Mouse (Mus musculus) heart, adult 2 months (tissue): Measurements from ENCODE around the gene Pik3r5.

Experiments used
- CTCF ChIP-seq: fragments of 200-600 bp; IDR thresholded peaks from 2 replicates; pipeline ENCODE4 v1.8.1; 2022; ENCODE audit warnings: antibody characterized with exemption, mild to moderate bottlenecking, moderate library complexity
- POLR2A ChIP-seq: fragments of 200-500 bp; IDR thresholded peaks from 2 replicates; pipeline ENCODE4 v1.6.1; 2011; ENCODE audit warnings: mild to moderate bottlenecking, low read depth, low read length, control low read depth; ENCODE audit not compliant: insufficient read depth

DNA sequence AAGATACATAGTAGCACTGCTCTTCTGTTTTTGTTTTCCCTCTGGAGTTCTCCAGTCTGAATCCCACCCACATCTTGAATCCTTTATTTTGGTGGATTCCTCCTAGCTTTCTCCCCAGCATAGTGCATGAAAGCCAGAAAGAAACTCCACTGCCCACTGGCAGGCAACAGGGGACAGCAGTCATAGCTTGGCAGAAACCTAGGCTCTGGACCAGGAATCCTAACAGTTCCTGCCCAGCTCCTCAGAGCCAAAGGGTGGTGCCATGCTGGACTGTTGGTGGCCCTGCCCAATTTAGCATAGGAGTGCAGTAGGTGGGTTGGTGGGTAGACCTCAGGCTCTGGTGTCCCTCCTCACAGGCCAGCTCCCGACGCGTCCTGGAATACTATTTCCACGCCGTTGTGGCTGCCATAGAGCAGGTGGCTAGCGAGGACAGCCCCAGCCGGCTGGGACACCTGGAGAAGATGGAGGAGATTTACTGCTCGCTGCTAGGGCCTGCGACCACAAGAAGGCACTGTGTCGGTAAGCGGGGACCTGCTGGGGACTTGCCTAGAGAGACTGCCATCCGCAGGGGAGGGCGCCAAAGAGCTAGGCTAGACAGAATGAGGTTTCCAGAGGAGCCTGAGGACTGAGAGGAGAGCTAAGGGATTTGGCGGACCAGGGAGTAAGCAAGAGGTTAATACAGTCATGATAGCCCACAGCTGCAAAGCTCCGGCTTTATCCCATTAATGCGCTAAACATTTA lies 99.3 kb downstream of the Pik3r5 start:
- TF ChIP-seq POLR2A (no peak), CTCF (peak; percentile 68)
